Mouse (Mus musculus): ENCODE data around the gene Pam16.

DNA sequence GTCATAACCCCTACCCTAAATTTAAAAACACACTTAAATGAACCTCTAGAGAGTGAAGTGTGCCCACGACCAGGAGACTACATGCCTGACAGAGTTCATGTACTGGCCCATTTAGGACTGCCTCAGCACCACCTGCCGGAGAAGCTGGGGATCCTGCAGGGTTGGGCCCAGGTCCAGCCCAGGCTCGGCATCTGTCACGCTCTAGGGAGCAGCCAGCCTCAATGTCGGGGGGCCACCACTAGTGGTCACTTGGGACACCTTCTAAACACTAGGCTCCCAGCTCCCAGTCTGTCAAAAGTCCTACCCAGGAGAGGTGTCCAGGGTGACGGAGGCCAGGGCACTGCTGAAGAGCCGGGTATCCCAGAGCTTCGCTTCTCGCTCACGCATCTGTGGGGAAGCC is 29.9 kb upstream of the Pam16 start:
- TF ChIP-seq CTCF (conservative IDR thresholded peaks at IDR 0.05; ENCODE audit: low read length) (no peak), NANOG (IDR thresholded peaks at IDR 0.05; ENCODE audit: borderline replicate concordance, low read length) (no peak), POU5F1 (IDR thresholded peaks at IDR 0.05; ENCODE audit: borderline replicate concordance, low read length) (no peak)
